Mouse (Mus musculus) liver, postnatal 0 days (tissue): Measurements from ENCODE around the gene Rtp2. TPM values are rescaled to one million over a fixed set of nuclear protein-coding genes. Genes with fewer than 3 reads are reported as not detected.

Experiments
- ATAC-seq: fragments of 200-750 bp; cut with Nextera tagmentation; 2 replicates; pipeline ENCODE4 v1.8.0; 2017; ENCODE audit warnings: mild to moderate bottlenecking, moderate library complexity
- DNase-seq: peaks from one replicate; pipeline ENCODE4 v3.0.0-alpha.2; 2016
- H3K27ac ChIP-seq: fragments of 300-500 bp; sonication (generic); 2 replicates; pipeline ENCODE4 v1.5.1; 2014; ENCODE audit warnings: antibody characterized with exemption, moderate library complexity, mild to moderate bottlenecking, low read depth
- H3K27me3 ChIP-seq: fragments of 300-500 bp; sonication (generic); 2 replicates; pipeline ENCODE4 v1.6.1; 2014; ENCODE audit warnings: low read length, control low read depth, mixed read lengths; ENCODE audit not compliant: insufficient read depth
- H3K36me3 ChIP-seq: fragments of 300-500 bp; sonication (generic); replicated peaks from 2 replicates; pipeline ENCODE4 v1.6.1; 2014; ENCODE audit warnings: mild to moderate bottlenecking, control low read depth, low read length, moderate library complexity, mixed read lengths; ENCODE audit not compliant: insufficient read depth
- H3K4me1 ChIP-seq: fragments of 300-500 bp; sonication (generic); 2 replicates; pipeline ENCODE4 v1.6.1; 2014; ENCODE audit warnings: antibody characterized with exemption, mild to moderate bottlenecking, control low read depth; ENCODE audit not compliant: insufficient read depth
- H3K4me2 ChIP-seq: fragments of 300-500 bp; sonication (generic); 2 replicates; pipeline ENCODE4 v1.6.1; 2014; ENCODE audit warnings: low read depth, mild to moderate bottlenecking, low read length, moderate library complexity, mixed read lengths
- H3K4me3 ChIP-seq: fragments of 300-500 bp; sonication (generic); 2 replicates; pipeline ENCODE4 v1.5.1; 2014; ENCODE audit warnings: low read depth, low read length
- H3K9ac ChIP-seq: fragments of 300-500 bp; sonication (generic); replicated peaks from 2 replicates; pipeline ENCODE4 v1.6.1; 2014; ENCODE audit warnings: mild to moderate bottlenecking, moderate library complexity
- H3K9me3 ChIP-seq: fragments of 300-500 bp; sonication (generic); 2 replicates; pipeline ENCODE4 v1.6.1; 2016; ENCODE audit warnings: mild to moderate bottlenecking, control low read depth, low read length, mixed read lengths
- CTCF ChIP-seq: sonication (generic); IDR thresholded peaks from 2 replicates; pipeline ENCODE4 v1.5.1; 2016; ENCODE audit warnings: antibody characterized with exemption, low read depth
- EP300 ChIP-seq: IDR thresholded peaks from 2 replicates; pipeline ENCODE4 v1.6.1; 2016; ENCODE audit warnings: antibody characterized with exemption, low read depth, mild to moderate bottlenecking
- WGBS: fragments of 180-500 bp; shearing (Covaris S2); extraction: QIAGEN DNeasy Blood & Tissue Kit; methylation state at CpG from one replicate; pipeline ENCODE4 v1.1.7; 2014; ENCODE audit not compliant: insufficient replicate concordance; 5-methylcytosine and 5-hydroxymethylcytosine counted together
- polyA plus RNA-seq: library from polyadenylated mRNA; unstranded; fragments of >200 nt; fragmentation: Nextera tagmentation; extraction: Ambion mirVana; gene quantifications from 2 replicates; pipeline ENCODE4 v1.2.1, GENCODE M21; 2015

Rtp2 gene
- polyA plus RNA-seq, 1 experiment from 2014 or later, result not detected

- 10% methylated on average over 12 of the region's 12 CpGs for WGBS
- Histone ChIP-seq H3K27ac (no peak overlapping the region), H3K4me1 (peaks cover 10% of the 10 kb centered on the region; the same call in 1 of the 2 replicates), H3K9me3 (no peaks in the 10 kb centered on the region), H3K9ac (no peak overlapping the region), H3K36me3 (no peaks in the 10 kb centered on the region), H3K4me3 (0 out of 2 replicates have a peak overlapping the region, but pooled peaks have one; percentile 17), H3K27me3 (no peaks in the 10 kb centered on the region), H3K4me2 (peak overlapping the region; percentile 65)
- TF ChIP-seq EP300 (no peak), CTCF (peak; percentile 81)
- no peak for ATAC-seq
- peak; percentile 79 for DNase-seq
Measured at GRCm38 (mm10) chr16:23898840-23899239, 33.4 kb downstream of the Rtp2 start.

DNA sequence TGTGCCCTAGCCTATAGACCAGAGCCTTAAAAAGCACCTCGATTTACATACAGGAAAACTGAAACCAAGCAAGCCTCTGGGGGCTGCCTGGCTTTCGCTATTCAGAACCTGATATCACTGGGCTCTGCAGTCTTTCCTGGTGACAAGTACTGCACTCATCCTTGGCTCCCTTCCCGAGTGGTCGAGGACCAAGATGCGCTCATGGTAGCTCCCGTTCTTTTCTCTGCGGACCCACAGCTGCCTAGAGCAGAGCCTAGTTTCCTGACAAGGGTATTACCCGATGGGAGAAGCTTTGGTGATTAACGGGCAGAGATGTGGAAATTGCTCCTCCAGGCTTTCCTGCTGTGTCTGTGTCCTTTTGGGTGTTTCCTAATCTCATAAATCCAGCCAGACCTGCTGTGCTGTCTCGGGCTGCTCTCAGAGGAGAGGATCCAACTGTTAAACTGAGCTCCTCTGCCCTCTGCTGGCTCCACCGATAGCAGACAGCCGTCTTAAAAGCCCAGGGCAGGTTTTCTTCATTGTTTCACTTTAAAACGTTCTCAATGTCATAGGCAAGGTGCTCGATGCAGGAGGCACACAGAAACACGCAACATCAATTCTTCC is 34.1 kb downstream of the Rtp2 start:
- peak; percentile 71 for ATAC-seq
- Histone ChIP-seq H3K4me2 (peak overlapping the region; percentile 65), H3K9me3 (no peaks in the 10 kb centered on the region), H3K9ac (no peak overlapping the region), H3K4me3 (peak overlapping the region; percentile 17; the same call in 1 of the 2 replicates), H3K4me1 (peaks cover 10% of the 10 kb centered on the region; the same call in 1 of the 2 replicates), H3K27me3 (no peaks in the 10 kb centered on the region), H3K36me3 (no peaks in the 10 kb centered on the region), H3K27ac (no peak overlapping the region)
- TF ChIP-seq CTCF (peak; percentile 73), EP300 (no peak)
- peak; percentile 71 for DNase-seq
- 5% methylated on average over 15 of the region's 15 CpGs for WGBS

GRCm38 (mm10) chr16:23897486-23897885 is 34.7 kb downstream of the Rtp2 start:
- no peak for TF ChIP-seq CTCF
- TF ChIP-seq EP300, result no peak
- Histone ChIP-seq H3K27me3 (no peaks in the 10 kb centered on the region), H3K36me3 (no peaks in the 10 kb centered on the region), H3K9me3 (no peaks in the 10 kb centered on the region), H3K4me2 (peak overlapping the region; percentile 65), H3K4me3 (0 out of 2 replicates have a peak overlapping the region, but pooled peaks have one; percentile 17), H3K27ac (no peak overlapping the region), H3K9ac (no peak overlapping the region), H3K4me1 (peaks cover 10% of the 10 kb centered on the region; the same call in 1 of the 2 replicates)
- no peak for DNase-seq
- 40% methylated on average over 5 of the region's 5 CpGs for WGBS
- no peak for ATAC-seq

DNA sequence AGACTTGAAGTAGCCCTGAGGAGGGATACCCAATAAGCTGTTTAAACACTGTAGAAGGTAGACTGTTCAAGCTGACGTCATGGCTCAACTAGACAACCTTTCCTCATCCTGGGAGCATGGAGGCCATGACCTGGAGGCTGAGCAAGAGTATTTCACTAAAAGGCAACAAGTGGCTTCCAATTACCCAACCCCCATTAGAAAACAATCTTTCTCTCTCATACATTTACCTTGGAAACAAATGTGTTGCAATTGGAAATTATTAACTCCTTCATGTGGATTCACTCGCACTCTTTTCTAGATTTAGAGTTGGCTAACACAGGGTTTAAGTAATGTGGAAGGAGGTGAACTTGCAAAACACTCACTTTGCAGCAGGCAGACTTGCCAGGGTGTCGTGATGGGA is 37.1 kb downstream of the Rtp2 start:
- TF ChIP-seq EP300, result no peak
- TF ChIP-seq CTCF, result no peak
- no peaks in the 10 kb centered on the region for H3K9me3 ChIP-seq
- H3K4me3 ChIP-seq, result no peak overlapping the region
- no peak overlapping the region for H3K4me2 ChIP-seq
- DNase-seq (no peak), ATAC-seq (peak; percentile 86)
- 56% methylated on average over 3 of the region's 3 CpGs for WGBS
- H3K27me3 ChIP-seq, result peaks cover 12% of the 10 kb centered on the region; the same call in 1 of the 2 replicates
- H3K9ac ChIP-seq, result no peak overlapping the region
- no peaks in the 10 kb centered on the region for H3K36me3 ChIP-seq
- peaks cover 10% of the 10 kb centered on the region; the same call in 1 of the 2 replicates for H3K4me1 ChIP-seq
- no peak overlapping the region for H3K27ac ChIP-seq

DNA sequence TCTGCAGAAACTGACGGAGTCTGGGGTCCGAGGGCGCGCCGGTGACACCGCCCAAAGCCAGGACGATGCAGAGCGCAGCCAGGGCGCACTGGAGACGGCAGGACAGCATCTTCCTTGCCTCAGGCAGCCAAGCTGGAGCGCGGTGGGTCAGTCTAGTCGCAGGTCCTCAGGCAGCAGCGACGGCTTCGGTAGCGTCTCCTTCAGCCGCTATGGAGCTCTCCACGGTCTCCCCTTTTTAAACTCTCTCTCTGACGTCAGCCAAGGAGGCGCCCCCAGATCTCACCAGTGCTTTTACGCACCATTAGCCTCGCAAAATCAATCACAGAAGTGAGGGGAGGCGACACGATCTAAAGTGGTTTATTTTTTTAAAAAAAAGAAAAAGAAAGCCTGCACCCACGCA is 41.6 kb downstream of the Rtp2 start, which contains the start of gene Sst:
Sst (minus strand) TSS at position 323 of the 400 bp plus-strand sequence.
- no peak within 1 kb of the TSS for H3K4me2 ChIP-seq
- H3K9ac ChIP-seq, result no peak within 1 kb of the TSS
- H3K27ac ChIP-seq, result no peak within 1 kb of the TSS
- no peaks in the 10 kb centered on the region for H3K36me3 ChIP-seq
- H3K9me3 ChIP-seq, result no peaks in the 10 kb centered on the region
- no peaks in the 10 kb centered on the region for H3K4me1 ChIP-seq
- DNase-seq (no peak), ATAC-seq (no peak)
- 8% methylated on average over 25 of the region's 26 CpGs for WGBS
- H3K27me3 ChIP-seq, result peaks cover 14% of the 10 kb centered on the region; the same call in 1 of the 2 replicates
- H3K4me3 ChIP-seq, result no peak within 1 kb of the TSS
- TF ChIP-seq EP300 (no peak), CTCF (no peak)

GRCm38 (mm10) chr16:23890151-23890550 is 42.0 kb downstream of the Rtp2 start:
- Histone ChIP-seq H3K36me3 (no peaks in the 10 kb centered on the region), H3K4me2 (no peak overlapping the region), H3K9me3 (no peaks in the 10 kb centered on the region), H3K9ac (no peak overlapping the region), H3K27ac (no peak overlapping the region), H3K4me3 (no peak overlapping the region), H3K4me1 (no peaks in the 10 kb centered on the region), H3K27me3 (peaks cover 14% of the 10 kb centered on the region; the same call in 1 of the 2 replicates)
- no peak for TF ChIP-seq EP300
- no peak for TF ChIP-seq CTCF
- 7% methylated on average over 9 of the region's 9 CpGs for WGBS
- ATAC-seq (no peak), DNase-seq (no peak)
